Mouse (Mus musculus): Measurements from ENCODE around the gene Rxfp2.

Rxfp2 gene

DNA sequence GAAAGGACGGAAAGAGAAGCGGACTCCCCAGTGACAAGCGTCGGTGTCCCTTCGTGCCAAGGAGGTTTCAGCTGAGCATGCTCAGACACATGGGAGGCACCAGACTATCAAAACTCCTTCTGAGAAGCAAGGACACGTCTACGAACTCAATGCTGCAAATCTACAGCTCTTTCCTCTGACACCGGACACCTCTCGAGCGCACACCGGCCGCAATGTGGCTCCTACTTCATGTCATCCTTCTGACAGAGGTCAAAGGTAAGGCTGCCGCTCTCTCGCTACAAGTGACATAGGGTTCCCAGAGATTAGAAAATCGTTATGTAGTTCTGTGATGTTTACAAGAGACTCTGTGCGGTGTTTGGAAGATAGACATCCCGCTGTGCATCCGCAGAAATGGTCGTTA lies at the start of gene Rxfp2:
Gene Rxfp2, plus strand, starts transcription at position 20 of the 400 bp plus-strand sequence.
- DNase-seq = no peak

DNA sequence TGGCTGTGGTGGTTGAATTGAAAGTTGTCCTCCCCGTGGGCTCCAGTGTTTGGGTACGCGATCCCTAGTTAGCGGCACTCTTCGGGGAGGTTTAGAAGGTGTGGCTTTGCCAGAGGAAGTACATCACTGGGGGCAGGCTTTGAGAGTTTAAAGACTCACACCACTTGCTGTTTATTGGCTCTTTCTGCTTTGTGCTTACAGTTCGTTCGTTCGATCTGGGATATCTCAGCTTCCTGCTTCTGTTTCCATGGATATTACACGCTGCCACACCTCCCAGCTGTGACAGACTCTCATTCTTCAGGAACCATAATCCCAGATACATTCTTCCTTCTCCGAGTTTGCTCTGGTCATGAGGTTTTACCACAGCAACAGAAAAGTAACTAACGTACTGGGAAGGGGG lies 48.2 kb upstream of the Rxfp2 start:
- no peak for DNase-seq

DNA sequence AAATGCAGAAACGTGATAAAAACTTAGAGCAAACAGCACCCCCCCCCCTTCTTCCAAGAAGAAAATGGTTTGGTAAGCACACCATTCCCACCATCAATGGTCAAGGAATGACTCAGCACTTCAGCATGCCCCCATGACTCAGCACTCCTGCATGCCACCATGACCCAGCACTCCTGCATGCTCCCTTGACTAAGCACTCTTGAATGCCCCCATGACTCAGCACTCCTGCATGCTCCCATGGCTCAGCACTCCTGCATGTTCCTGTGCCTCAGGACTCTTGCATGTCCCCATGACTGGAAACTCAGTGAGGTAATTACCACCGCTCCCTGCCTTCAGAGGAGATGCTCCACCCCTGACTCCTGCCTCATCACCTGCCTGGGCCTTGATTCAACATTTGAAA lies 41.4 kb upstream of the Rxfp2 start:
- DNase-seq = no peak

DNA sequence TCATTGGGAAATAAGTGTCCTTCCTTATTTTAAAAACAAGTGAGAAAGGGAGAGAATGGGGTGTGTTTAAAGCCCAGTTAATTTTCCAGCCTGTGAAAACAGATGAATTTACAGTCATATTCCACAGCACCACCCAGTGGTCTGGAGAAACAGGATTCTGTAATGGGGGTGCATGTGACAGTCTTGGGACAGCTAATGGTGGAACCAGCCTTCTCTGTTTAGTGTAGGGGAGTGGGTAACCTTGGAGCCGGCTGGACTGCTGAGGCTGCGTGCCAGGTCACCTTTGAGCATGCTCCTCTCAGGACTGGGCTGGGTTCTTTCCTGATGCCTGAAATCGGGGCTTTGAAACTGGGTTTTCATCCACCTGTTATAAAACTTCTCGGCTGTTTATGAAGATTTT lies 34.9 kb upstream of the Rxfp2 start:
- no peak for DNase-seq

DNA sequence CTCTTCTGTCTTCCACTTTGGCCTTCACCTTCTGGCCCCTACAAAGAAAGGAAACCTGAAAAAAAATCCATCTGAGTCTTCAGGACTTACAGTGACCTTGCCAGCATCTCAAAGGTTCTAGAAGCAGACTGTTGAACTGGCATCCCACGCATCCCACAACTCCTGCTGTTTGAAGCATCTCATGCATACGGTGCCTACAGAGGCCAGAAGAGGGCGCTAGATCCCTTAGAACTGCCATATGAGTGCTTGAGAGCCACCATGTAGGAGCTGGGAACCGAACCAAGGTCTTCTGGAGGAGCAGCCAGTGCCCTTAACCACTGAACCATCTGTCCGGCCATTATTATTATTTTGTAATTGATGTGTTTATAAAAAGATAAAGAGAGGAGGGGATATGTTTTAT lies 23.9 kb upstream of the Rxfp2 start:
- DNase-seq = no peak

DNA sequence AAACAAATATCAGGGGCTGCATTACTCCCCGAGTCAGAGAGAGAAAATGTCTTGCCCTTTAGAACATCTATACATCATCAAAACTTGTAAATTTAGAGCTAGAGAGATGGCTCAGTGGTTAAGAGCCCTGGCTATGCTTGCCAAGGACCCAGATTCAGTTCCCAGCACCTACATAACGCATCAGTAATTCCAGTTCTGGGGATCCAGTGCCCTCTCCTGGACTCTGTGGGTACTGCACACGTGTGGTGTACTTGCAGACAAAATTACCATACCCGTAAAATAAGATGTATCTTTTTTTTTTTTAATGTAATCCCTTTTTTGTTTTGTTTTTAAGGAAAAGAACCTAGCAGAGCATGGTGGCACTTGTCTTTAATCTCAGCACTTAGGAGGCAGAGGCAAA lies 21.9 kb upstream of the Rxfp2 start:
- no peak for DNase-seq

DNA sequence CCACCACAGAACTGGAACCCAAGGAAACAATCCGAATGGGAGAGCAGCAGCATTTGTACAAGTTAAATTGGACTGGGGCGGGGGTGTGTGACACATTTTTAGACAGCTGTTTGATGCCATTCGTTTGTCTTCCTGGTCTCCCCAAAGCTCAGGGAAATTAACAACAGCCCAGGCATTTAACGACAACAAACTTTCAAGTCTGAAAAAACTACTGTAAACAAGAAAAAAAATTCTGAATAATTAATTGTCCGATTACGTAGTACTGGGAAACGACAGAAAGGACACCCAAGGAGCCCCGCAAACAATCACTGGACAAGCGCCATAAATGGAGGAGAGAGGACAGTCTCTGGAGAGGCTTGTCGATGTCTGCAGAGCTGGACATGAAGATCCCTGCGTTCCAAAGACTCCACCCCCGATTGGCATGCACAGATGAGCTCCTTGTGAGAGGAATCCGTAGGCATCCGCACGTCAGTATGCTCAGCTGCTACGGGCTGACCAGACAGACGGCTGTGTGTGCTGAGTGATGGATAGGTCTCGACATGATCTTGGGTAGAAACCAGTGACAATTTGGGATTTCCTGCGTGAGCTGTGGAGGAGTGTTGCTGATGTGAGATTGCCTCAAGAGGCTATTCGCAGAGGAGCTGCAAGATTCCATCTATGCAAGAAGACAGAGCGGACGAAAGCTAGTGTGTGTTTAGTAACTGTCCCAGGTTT lies 21.0 kb upstream of the Rxfp2 start:
- DNase-seq = no peak

DNA sequence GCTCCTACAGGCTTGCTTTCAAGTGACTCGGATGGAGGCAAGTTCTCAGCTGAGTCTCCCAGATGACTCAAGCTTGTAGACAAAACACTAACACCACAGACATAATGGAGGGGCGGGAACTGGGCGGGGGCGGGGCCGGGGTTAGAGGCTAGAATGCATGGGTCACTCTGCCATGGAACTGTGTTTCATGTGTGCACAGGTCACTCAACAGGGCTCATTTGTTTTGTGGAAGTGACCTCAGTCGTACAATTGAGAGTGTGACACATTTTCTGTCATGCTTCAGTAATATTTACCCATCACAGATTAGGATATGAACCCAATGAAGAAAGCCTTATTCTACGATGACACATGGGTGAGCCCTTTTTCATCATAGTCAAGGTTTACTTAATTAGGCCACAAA lies 20.2 kb upstream of the Rxfp2 start:
- DNase-seq = no peak

DNA sequence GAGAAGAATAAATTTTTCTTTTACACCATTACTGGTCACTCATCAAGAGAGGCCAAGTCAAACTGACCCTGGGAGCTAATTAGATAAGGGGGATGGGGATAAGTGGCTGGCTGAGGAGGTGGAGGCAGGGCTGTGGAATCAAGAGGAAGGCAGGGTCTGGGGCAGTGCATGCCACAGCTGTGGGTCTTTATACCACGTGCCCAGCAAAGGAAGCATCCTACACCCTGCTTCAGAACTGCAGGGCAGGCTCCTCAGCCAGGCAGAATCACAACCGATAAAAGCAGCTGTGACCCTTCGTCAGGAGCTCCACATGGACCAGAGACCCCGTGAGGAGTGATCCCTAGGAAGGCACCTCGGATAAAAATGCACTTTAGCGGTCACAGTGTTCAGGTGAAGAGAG lies 13.1 kb upstream of the Rxfp2 start:
- DNase-seq = no peak

DNA sequence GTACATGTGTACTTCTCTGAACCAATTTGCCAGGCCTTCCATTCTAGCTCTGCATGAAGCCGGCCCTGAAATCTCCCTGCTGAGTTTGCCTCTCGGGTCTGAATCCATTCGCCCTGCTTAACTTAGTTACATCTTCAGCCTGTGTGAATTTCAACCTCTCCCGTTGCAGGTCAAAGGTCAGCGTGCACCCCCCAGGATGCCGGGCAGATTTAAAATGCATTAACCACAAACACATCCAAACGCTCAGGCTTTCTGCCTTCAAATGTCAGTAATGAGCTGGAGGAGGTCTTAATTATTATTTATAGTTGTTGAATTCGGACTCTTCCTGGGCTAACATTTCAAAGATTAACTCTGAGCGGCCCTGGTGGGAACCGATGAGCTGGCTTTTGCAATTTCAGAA lies 1.6 kb upstream of the Rxfp2 start:
- DNase-seq = no peak

DNA sequence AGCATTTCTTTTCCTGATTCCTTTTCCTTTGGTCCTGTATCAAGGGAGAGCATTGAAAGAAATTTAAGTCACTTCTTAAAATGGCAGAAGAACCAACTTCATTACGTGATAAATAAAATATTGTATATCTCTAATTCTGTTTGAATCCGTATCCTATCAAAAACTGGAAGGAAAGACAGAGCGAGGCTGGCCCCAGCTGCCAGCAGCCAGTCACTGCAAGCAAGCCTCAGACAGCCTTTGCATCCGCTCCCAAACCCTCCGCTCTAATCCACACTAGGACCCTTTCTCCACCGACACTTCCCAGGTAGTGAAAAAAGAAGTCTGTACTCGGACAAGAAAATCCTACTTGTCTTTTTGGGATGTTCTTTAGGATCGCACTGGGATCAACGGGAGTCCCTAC lies 803 bp upstream of the Rxfp2 start:
- no peak for DNase-seq

DNA sequence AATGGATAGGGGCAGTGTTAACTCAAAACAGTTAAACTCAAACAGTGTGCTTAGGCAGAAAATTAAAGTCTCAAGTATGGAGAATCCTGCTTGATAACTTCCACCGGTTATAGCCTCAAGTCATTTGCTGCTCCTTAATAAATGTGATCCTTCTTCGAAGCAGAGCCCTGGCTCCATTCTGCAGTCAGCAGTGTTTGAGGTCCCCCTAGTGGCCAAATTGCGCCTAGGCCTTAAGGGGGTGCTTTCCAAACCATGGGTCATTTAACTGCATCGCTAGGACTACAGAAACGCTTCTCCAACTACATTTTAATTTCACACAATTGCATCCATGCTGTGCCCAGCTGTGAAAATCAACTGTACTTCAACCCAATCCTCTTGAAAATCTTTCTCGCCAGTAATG lies 2.4 kb downstream of the Rxfp2 start:
- DNase-seq = peak in 1 of 2 experiments; percentile 45

DNA sequence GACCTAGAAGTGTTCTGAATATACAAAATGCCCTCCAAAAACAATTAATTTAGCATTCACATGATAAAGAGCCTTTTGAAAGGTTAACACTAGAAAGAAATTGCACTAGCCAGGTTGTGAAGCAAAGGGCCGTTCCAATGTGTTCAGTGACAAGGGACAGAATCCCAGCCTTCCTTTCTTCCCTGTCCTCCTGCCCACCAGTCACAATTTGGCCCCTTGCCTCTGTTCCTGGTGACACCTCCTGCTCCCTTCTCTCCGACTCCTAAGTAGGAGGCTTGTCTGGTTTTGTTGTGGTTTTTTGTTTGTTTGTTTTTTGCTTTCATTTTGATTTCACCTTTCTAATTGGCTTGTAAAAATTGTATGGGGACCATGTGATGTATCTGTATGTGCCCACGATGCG lies 3.3 kb downstream of the Rxfp2 start:
- DNase-seq = no peak

DNA sequence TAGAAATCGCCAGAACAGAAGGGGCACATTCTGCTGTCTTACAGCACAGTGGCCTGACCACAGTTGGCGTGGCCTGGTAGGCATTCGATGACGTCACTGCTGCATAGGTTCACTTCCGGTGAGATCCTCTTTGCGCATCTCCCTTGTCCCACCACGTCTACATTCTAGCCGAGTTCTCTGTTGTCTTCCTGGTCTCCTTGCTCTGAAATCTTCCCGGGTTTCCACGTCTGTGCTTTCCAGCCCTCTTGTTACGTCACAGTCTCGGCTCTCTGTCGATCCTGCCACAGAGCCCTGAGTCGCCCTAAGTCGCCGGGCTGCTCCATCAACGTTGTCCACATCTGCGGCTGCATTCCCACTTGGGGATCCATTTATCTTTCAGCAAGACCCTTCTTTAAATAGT lies 4.1 kb downstream of the Rxfp2 start:
- DNase-seq = no peak

DNA sequence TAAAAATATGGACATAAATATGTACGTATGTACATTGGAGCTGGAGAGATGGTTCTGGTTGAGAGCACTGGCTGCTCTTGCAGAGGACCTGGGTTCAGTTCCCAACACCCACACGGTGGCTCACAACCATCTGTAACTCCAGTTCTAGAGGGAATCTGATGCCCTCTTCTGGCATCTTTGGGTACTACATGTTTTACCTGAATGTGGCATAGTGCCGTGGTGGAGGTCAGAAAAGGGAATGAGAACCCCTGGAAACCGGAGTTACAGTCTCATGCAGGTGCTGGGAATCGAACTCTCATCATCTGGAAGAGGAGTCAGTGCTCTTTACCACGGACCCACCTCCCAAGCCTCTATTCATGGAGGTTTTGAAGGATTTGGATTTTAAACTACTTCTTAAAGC lies 5.0 kb downstream of the Rxfp2 start:
- DNase-seq = no peak

DNA sequence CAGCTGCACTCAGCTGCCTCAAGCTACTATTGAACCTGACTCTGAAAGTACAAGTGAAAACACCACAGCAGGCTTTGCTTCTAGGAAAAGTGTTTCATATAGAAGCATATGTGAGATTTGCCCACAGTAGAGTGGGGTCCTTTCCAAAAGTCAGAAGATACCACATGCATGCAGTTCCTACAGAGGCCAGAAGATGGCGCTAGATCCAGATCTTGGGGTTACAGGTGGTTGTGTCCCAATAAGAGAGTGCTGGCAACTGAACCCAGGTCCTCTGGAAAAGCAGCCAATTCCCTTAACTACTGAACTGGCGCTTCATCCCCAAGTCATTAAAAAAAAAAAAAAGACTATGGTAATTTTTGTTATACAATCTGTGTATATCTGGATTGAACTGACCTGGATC lies 5.7 kb downstream of the Rxfp2 start:
- no peak for DNase-seq

DNA sequence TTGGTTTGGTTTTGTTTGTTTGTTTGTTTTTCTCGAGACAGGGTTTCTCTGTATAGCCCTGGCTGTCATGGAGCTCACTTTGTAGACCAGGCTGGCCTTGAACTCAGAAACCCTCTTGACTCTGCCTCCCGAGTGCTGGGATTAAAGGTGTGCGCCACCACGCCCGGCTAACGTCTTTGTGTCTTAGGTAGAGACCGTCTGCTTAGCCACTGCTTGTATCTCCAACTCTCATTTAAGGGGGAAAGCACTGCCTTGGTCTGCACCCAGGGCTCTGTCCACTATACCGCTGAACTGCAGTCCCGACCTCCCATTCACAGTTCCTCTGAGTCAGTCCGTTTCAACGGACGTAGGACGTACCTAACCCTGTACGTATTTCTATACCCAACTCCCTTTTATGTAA lies 6.4 kb downstream of the Rxfp2 start:
- DNase-seq = no peak

DNA sequence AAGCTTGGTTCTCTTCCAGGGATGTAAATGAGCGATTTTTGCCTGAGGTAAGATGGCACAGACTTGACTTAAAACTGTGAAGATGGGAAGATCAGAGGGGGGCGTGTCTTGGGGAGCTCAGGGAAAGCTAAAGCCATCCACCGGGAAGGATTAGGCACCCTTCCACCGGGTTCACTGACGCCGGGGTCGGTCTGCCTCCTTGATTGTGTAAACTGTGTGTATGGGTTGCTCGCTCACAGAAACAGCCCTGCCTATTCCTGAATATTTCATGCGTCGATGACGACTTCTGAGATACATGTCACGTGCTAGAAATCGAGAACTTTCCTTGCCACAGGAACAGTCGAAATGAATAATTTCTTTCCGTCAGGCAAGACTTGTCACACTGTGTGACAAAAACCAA lies 6.9 kb downstream of the Rxfp2 start:
- DNase-seq = no peak

DNA sequence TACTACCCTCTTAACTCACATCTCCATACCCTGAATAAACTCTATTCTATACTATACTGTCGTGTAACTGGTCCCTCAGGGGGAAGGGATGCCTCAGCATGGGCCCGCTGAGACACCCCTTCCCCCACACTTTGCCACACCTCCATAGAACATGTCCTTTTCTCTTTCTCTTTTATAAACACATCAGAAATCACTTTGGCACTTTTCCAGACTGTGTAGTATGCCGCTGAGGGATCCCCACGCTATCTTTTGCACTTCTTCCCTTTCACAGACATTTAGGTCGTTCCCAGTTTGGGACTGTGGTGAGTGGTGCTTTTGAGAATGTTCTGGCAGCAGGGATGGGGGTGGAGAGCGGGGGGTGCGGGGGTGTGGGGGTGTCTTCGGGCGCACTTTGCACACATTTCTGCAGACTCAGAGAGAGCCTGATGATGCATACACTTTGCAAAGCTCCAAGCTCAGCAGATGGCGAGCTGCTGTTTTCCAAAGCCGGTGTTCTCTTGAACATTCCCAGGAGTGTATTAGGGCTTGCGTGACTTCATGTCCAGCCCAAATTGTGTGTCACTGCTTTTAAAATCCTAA lies 8.1 kb downstream of the Rxfp2 start:
- no peak for DNase-seq

DNA sequence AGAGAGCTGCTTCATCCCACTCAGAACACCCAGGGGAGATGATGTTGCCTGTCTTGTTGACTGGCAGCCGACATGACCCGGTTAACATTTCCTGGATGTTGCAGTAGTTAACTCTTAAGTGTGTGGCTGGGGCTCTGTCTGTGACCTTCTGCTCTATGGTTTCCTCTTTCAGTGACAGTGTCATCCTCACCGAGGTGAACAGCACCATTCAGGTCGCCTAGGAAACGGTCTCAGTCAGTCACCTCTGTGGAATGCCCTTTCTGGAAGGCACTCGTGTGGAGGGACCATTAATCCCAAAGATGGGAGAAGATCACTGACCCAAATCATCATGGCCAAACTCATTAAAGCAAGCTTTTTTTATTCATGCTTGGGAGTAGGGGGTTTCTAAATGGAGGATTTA lies 12.7 kb downstream of the Rxfp2 start:
- no peak for DNase-seq

DNA sequence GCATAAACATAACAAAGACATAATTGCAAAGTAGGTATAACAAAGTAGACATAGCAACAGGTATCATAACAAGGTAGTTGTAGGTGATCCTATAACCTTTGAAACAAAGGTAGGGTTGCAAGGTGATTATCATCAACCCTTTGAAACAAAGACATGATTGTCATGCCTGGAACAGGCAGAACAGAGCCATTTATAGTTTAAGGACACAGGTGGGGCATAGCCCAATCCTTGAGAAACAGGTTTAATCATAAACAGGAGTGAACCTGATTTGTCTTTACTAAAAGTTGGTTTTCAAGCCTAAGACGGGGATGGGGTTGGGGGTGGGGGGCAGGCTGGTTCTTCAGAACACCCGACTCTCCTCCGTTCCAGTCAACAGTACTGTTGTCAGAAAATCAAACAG lies 13.2 kb downstream of the Rxfp2 start:
- no peak for DNase-seq

DNA sequence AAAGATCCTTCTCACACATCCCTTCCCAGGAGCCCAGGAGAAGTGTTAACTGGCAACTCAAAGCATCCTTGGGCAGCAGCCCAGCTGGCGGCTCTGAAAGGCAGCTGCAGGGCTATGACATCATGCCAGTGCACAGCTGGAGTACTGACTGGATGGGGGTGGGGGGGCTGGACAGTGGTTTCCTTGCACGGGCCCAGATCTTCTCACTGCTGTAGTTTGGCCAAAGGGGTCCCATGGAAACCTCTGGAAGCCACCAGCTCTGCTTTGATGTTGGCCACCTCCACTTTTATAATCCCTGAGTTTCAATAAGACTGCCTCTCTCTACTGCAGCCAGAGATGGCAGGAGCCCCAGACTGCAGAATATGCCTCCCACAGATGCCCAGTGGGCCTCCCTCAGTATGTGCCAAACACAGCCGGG lies 13.6 kb downstream of the Rxfp2 start:
- no peak for DNase-seq

DNA sequence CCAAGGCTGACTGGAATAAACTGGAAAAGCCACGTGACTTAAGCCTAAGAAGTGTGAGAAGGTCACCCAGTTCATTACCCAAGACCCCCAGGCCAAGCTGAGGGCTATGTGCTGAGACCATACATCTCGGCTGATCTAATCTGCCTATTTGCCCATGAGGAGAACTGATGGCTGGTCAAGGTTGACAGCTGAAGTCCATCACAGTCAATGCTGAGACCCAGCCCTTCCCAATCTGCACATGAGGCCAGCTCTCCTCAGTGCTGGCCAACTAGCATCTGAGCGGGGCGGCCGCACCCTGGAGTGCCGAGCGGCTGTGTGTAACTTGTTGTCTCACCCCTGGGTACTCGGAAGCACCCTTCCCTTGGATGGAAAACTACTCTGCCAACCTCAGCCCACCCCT lies 17.8 kb downstream of the Rxfp2 start:
- DNase-seq = no peak

DNA sequence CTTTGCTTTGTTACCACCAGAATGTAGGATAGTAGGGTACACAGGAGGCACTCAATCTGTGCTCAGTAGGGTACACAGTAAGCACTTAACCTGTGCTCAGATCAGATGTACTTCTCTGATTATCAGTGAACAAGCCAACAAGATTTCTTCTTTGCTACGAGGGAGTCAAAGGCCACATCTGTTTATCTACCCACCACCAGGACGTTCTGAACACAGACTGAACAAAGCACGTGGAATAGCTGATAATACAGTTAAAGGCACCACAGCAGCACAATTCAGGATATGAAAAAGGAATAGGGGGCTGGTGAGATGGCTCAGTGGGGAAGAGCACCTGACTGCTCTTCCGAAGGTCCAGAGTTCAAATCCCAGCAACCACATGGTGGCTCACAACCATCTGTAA lies 18.4 kb downstream of the Rxfp2 start:
- no peak for DNase-seq

DNA sequence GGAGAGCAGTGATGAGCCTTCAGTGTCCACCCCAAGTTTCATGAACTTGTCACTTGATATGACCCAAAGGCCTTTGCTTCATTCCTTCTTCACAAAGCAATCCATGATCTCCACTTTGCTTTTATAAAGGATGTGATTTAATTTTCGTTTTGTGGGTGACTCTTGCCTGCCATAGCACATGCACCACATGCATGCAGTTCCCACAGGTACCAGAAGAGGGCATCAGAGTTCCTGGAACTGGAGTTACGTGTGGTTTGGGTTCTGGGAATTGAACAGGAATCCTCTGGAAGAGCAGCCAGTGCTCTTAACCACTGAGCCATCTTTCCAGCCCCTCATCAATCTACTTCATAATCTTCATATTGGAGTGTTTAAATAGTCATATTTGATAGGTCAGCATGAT lies 26.1 kb downstream of the Rxfp2 start:
- DNase-seq = no peak
